Mouse (Mus musculus): Measurements from ENCODE around the gene Lpar2. TPM values are rescaled to one million over a fixed set of nuclear protein-coding genes. Genes with fewer than 3 reads are reported as not detected.

The Lpar2 gene
- polyA plus RNA-seq, 1 experiment = 10.3 TPM

DNA sequence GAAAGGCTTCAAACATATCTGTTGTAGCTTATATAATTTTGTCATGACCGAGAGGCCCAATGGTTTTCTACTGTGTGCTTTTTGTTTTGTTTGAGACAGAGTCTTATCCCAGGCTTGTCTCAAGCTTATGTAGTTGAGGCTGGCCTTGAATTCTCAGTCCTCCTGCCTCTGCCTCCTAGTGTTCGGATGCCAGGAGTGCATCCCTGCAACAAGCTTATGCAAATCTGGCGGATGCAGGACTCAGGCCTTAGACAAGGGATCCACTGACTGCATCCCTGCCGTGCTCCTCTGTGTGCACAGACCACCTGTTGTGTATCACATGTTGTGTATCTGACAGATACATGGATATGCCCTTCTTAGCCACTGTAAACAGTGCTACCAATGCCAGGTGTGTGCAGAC is 38.6 kb downstream of the Lpar2 start:
- H3K4me3 ChIP-seq (ENCODE audit: control insufficient read depth, insufficient read depth, low read length) = no peak overlapping the region
- H3K27ac ChIP-seq (ENCODE audit: control insufficient read depth, insufficient read depth, low read length) = no peak overlapping the region
- WGBS = 92% methylated on average over 4 of the region's 4 CpGs
- no peaks in the 10 kb centered on the region for H3K36me3 ChIP-seq (ENCODE audit: control insufficient read depth, insufficient read depth, low read length)
- TF ChIP-seq CTCF (IDR thresholded peaks at IDR 0.05; ENCODE audit: borderline replicate concordance, control insufficient read depth, extremely low read depth, insufficient read depth, low read length, poor library complexity) (no peak), POLR2A (IDR thresholded peaks at IDR 0.05; ENCODE audit: control insufficient read depth, extremely low read depth, insufficient read depth, low read length, poor library complexity) (no peak)
- H3K4me1 ChIP-seq (replicated peaks; ENCODE audit: control insufficient read depth, insufficient read depth, low read length) = no peaks in the 10 kb centered on the region
- no peak for DNase-seq
- no peaks in the 10 kb centered on the region for H3K27me3 ChIP-seq (ENCODE audit: control insufficient read depth, insufficient read depth, low read length)

DNA sequence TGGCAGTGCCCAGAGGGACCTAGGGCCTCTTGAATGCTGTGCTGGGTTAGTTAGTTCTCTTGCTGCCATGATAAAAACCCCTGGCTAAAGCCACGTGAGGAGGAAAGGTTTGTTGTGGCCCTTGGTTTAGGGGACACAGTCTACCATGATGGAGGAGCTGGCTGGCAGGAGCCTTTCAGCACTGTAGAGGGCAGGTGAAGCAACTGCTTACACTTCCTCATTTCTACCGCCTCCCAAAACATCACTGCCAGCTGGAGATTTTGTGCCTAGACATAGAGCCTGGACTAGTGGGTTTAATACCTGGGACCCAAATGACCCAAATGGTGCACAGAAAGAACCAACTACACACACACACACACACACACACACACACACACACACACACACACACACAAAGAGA is 39.0 kb downstream of the Lpar2 start:
- Histone ChIP-seq H3K27ac (ENCODE audit: control insufficient read depth, insufficient read depth, low read length) (no peak overlapping the region), H3K27me3 (ENCODE audit: control insufficient read depth, insufficient read depth, low read length) (no peaks in the 10 kb centered on the region), H3K4me1 (replicated peaks; ENCODE audit: control insufficient read depth, insufficient read depth, low read length) (no peaks in the 10 kb centered on the region), H3K36me3 (ENCODE audit: control insufficient read depth, insufficient read depth, low read length) (no peaks in the 10 kb centered on the region), H3K4me3 (ENCODE audit: control insufficient read depth, insufficient read depth, low read length) (no peak overlapping the region)
- 70% methylated on average over 2 of the region's 2 CpGs for WGBS
- no peak for DNase-seq
- TF ChIP-seq CTCF (IDR thresholded peaks at IDR 0.05; ENCODE audit: borderline replicate concordance, control insufficient read depth, extremely low read depth, insufficient read depth, low read length, poor library complexity) (no peak), POLR2A (IDR thresholded peaks at IDR 0.05; ENCODE audit: control insufficient read depth, extremely low read depth, insufficient read depth, low read length, poor library complexity) (no peak)

DNA sequence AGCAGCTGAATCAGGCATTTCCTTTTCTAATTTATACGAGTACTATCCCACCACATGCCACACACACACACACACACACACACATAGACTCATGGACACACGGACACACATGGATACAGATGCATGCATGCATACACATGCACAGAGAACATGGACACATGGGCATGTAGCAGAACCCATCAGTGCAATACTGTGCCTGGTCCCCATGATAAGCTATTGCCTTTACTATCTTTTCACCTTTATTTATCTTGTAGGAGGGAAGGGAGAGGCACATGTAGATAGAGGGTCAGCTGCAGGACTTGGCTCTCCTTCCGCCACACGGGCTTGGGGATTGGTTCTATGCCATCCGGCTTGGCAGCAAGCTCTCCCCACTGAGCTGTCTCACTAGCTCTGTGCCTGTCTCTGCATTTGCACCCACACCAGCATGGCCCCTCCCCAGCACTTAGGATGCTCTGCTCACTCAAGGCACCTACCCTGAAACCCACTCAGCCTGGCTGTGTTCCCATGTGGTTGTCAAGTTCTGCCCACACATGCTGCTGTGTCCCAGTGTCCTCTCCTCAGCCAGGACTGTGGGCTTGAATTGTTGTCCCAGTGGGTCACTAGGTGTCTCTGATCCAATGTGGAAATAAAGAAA is 41.3 kb downstream of the Lpar2 start:
- WGBS = 98% methylated on average over 5 of the region's 5 CpGs
- H3K4me3 ChIP-seq (ENCODE audit: control insufficient read depth, insufficient read depth, low read length) = no peak overlapping the region

DNA sequence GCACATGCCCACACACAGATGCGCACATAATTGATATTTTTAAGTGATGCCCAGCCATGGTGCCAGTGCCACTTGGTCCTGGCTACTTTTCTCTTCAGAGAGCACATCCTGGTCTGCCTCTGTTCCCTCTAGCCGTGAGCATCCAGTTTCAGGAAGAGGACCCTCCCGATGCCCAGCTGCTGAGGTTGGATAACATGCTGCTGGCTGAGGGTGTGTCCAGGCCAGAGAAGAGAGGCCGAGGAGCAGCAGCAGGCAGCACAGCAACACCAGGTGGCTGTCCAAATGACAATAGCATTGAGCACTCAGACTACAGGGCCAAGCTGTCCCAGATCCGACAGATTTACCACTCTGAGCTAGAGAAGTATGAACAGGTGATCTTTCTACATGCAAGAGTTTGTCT is 42.0 kb downstream of the Lpar2 start:
- Histone ChIP-seq H3K27ac (ENCODE audit: control insufficient read depth, insufficient read depth, low read length) (no peak overlapping the region), H3K4me1 (replicated peaks; ENCODE audit: control insufficient read depth, insufficient read depth, low read length) (no peaks in the 10 kb centered on the region), H3K36me3 (ENCODE audit: control insufficient read depth, insufficient read depth, low read length) (no peaks in the 10 kb centered on the region), H3K4me3 (ENCODE audit: control insufficient read depth, insufficient read depth, low read length) (no peak overlapping the region), H3K27me3 (ENCODE audit: control insufficient read depth, insufficient read depth, low read length) (no peaks in the 10 kb centered on the region)
- 94% methylated on average over 5 of the region's 5 CpGs for WGBS
- DNase-seq = no peak
- TF ChIP-seq CTCF (IDR thresholded peaks at IDR 0.05; ENCODE audit: borderline replicate concordance, control insufficient read depth, extremely low read depth, insufficient read depth, low read length, poor library complexity) (no peak), POLR2A (IDR thresholded peaks at IDR 0.05; ENCODE audit: control insufficient read depth, extremely low read depth, insufficient read depth, low read length, poor library complexity) (no peak)

More for the DNA sequence above, 41.3 kb downstream of the Lpar2 start:
- no peaks in the 10 kb centered on the region for H3K4me1 ChIP-seq (replicated peaks; ENCODE audit: control insufficient read depth, insufficient read depth, low read length)
- no peak overlapping the region for H3K27ac ChIP-seq (ENCODE audit: control insufficient read depth, insufficient read depth, low read length)
- DNase-seq = no peak
- TF ChIP-seq POLR2A (IDR thresholded peaks at IDR 0.05; ENCODE audit: control insufficient read depth, extremely low read depth, insufficient read depth, low read length, poor library complexity) = no peak
- TF ChIP-seq CTCF (IDR thresholded peaks at IDR 0.05; ENCODE audit: borderline replicate concordance, control insufficient read depth, extremely low read depth, insufficient read depth, low read length, poor library complexity) = no peak
- H3K36me3 ChIP-seq (ENCODE audit: control insufficient read depth, insufficient read depth, low read length) = no peaks in the 10 kb centered on the region
- H3K27me3 ChIP-seq (ENCODE audit: control insufficient read depth, insufficient read depth, low read length) = no peaks in the 10 kb centered on the region

DNA sequence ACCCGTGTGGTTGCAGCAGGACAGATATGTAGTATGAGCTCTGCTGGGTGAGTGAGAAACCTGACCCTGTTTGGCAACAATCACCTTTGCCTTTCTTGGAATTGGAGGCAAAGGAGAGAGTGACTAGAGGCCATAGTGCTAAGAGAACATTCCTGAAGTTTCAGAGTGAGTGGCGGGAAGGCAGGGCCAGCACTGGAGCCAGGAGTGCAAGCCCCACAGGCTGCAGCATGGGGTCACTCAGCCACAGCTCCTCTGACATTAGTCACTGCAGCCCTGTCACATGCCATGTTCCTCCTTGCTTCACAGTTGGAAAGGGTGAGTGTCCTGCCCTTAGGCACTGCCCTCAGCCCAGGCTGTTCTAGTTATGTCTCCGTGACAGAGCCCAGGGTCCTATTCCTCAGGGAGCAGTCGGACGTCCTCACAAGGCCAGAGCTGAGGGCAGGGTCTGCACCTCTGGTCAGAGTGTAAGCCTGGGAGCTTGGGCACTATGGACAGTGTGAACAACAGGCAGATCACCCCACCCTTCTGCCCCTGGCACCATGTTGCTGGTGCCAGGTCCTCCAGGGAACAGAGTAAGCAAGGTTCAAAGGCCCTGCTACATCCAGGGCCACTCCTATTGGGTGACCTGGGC is 45.6 kb downstream of the Lpar2 start:
- Histone ChIP-seq H3K36me3 (ENCODE audit: control insufficient read depth, insufficient read depth, low read length) (no peaks in the 10 kb centered on the region), H3K4me3 (ENCODE audit: control insufficient read depth, insufficient read depth, low read length) (no peak overlapping the region), H3K27me3 (ENCODE audit: control insufficient read depth, insufficient read depth, low read length) (no peaks in the 10 kb centered on the region), H3K4me1 (replicated peaks; ENCODE audit: control insufficient read depth, insufficient read depth, low read length) (no peaks in the 10 kb centered on the region), H3K27ac (ENCODE audit: control insufficient read depth, insufficient read depth, low read length) (no peak overlapping the region)
- 96% methylated on average over 5 of the region's 5 CpGs for WGBS
- TF ChIP-seq CTCF (IDR thresholded peaks at IDR 0.05; ENCODE audit: borderline replicate concordance, control insufficient read depth, extremely low read depth, insufficient read depth, low read length, poor library complexity) (no peak), POLR2A (IDR thresholded peaks at IDR 0.05; ENCODE audit: control insufficient read depth, extremely low read depth, insufficient read depth, low read length, poor library complexity) (no peak)
- DNase-seq = no peak

DNA sequence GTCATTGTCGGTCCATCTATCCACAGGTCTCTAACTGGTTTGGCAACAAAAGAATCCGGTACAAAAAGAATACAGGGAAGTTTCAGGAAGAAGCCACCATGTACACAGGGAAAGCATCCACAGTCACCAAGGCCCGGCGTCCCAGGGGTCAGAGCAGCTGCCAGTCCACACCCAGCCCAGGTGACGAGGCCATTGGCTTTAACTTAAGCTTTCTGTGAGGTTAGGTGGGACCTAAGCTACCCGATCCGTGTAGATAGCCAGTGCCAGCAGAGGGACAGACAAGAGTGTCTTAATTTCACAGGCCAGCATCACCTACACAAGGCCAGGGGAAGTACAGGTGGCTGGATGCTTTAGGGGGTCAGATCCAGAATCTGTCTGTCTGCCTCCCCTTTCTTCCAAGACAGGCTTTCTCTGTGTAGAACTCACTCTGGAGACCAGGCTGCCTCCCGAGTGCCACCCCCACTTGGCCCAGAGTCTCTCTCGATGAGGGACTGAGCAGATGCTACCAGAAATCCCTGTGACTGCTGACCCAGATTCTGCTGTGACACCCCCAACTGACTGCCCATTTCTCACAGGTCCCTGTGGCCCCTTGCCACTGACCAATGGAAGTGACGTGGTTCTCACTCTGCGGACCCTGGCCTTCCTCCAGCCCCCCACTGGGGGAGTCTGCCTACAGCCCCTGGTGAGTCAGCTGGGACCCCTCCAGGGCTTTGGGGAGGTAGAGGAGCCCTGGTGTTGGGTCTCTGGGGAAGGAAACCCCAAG is 48.0 kb downstream of the Lpar2 start:
- TF ChIP-seq POLR2A (IDR thresholded peaks at IDR 0.05; ENCODE audit: control insufficient read depth, extremely low read depth, insufficient read depth, low read length, poor library complexity) = no peak
- TF ChIP-seq CTCF (IDR thresholded peaks at IDR 0.05; ENCODE audit: borderline replicate concordance, control insufficient read depth, extremely low read depth, insufficient read depth, low read length, poor library complexity) = no peak
- no peak overlapping the region for H3K4me3 ChIP-seq (ENCODE audit: control insufficient read depth, insufficient read depth, low read length)
- H3K27ac ChIP-seq (ENCODE audit: control insufficient read depth, insufficient read depth, low read length) = no peak overlapping the region
- no peaks in the 10 kb centered on the region for H3K36me3 ChIP-seq (ENCODE audit: control insufficient read depth, insufficient read depth, low read length)
- H3K4me1 ChIP-seq (replicated peaks; ENCODE audit: control insufficient read depth, insufficient read depth, low read length) = no peaks in the 10 kb centered on the region
- no peak for DNase-seq
- WGBS = 95% methylated on average over 11 of the region's 11 CpGs
- H3K27me3 ChIP-seq (ENCODE audit: control insufficient read depth, insufficient read depth, low read length) = no peaks in the 10 kb centered on the region

Measured in thymus, adult 2 months (tissue).